Mouse (Mus musculus) cerebellum, postnatal 10 days (tissue): ENCODE measurements around the gene Ddb2.

Experiments used
- DNase-seq, 2 experiments: peaks; one replicate each; pipeline ENCODE4 v3.0.0; 2021; ENCODE audit warnings: mixed read lengths in 2 of 2

The Ddb2 gene

GRCm38 (mm10) chr2:91236601-91237510, at the start of gene Ddb2:
TSS of gene Ddb2 (minus strand) at chr2:91236982.
- peak; percentile 99 for DNase-seq

- peak; percentile 93 to 95 for DNase-seq
Observed at GRCm38 (mm10) chr2:91285885-91286505, 49.2 kb upstream of the Ddb2 start.

- peak; percentile 89 to 93 for DNase-seq
Observed at GRCm38 (mm10) chr2:91284375-91285199, 47.8 kb upstream of the Ddb2 start.

- DNase-seq: peak in 1 of 2 experiments; percentile 27
Observed at GRCm38 (mm10) chr2:91283972-91284371, 47.2 kb upstream of the Ddb2 start.

GRCm38 (mm10) chr2:91281366-91281765, 44.6 kb upstream of the Ddb2 start:
- no peak for DNase-seq

- DNase-seq: no peak
Observed at GRCm38 (mm10) chr2:91279372-91279755, 42.6 kb upstream of the Ddb2 start.

GRCm38 (mm10) chr2:91278749-91279371, 42.1 kb upstream of the Ddb2 start:
- peak; percentile 86 to 88 for DNase-seq

GRCm38 (mm10) chr2:91269687-91270133, 32.9 kb upstream of the Ddb2 start:
- DNase-seq: peak; percentile 53 to 69

- no peak for DNase-seq
Observed at GRCm38 (mm10) chr2:91268706-91269105, 31.9 kb upstream of the Ddb2 start.

GRCm38 (mm10) chr2:91268042-91268441, 31.3 kb upstream of the Ddb2 start:
- no peak for DNase-seq

GRCm38 (mm10) chr2:91264711-91265681, 28.2 kb upstream of the Ddb2 start, which contains the start of gene Arfgap2:
TSS of gene Arfgap2 (plus strand) at chr2:91264974.
- peak; percentile 97 to 99 for DNase-seq

GRCm38 (mm10) chr2:91263692-91264660, 27.2 kb upstream of the Ddb2 start:
- DNase-seq: no peak

- DNase-seq: no peak
Observed at GRCm38 (mm10) chr2:91259493-91259892, 22.7 kb upstream of the Ddb2 start.

GRCm38 (mm10) chr2:91258830-91259229, 22.0 kb upstream of the Ddb2 start:
- DNase-seq: no peak

- peak; percentile 46 to 63 for DNase-seq
Observed at GRCm38 (mm10) chr2:91258054-91258453, 21.3 kb upstream of the Ddb2 start.

GRCm38 (mm10) chr2:91257126-91257980, 20.6 kb upstream of the Ddb2 start:
- DNase-seq: peak; percentile 71 to 76

GRCm38 (mm10) chr2:91256256-91257125, 19.7 kb upstream of the Ddb2 start:
- DNase-seq: peak in 1 of 2 experiments; percentile 79

GRCm38 (mm10) chr2:91255661-91256150, 18.9 kb upstream of the Ddb2 start, which contains the start of gene Pacsin3:
TSS of gene Pacsin3 (plus strand) at chr2:91255954.
- peak; percentile 55 to 62 for DNase-seq
